Mouse (Mus musculus) heart, embryonic 12.5 days (tissue): ENCODE measurements around the gene Zfp101. TPM values are rescaled to one million over a fixed set of nuclear protein-coding genes. Genes with fewer than 3 reads are reported as not detected.
A peak's percentile ranks its signal among the peaks of the same experiment; 100 is the strongest.

ENCODE experiments used
- ATAC-seq: fragments of 200-750 bp; cut with Nextera tagmentation; 2 replicates; pipeline ENCODE4 v1.8.0; 2017; ENCODE audit warnings: moderate TSS enrichment, moderate library complexity; ENCODE audit not compliant: insufficient number of reproducible peaks, low FRiP score
- H3K27ac ChIP-seq: fragments of 300-500 bp; sonication (generic); 2 replicates; pipeline ENCODE4 v1.5.1; 2016; ENCODE audit warnings: mild to moderate bottlenecking, moderate library complexity; ENCODE audit not compliant: poor library complexity, severe bottlenecking
- H3K27me3 ChIP-seq: fragments of 300-500 bp; sonication (generic); replicated peaks from 2 replicates; pipeline ENCODE4 v1.6.1; 2016; ENCODE audit warnings: mild to moderate bottlenecking, moderate library complexity
- H3K36me3 ChIP-seq: fragments of 300-500 bp; sonication (generic); 2 replicates; pipeline ENCODE4 v1.6.1; 2016; ENCODE audit warnings: mild to moderate bottlenecking, moderate library complexity
- H3K4me1 ChIP-seq: fragments of 300-500 bp; sonication (generic); replicated peaks from 2 replicates; pipeline ENCODE4 v1.6.1; 2016; ENCODE audit warnings: mild to moderate bottlenecking
- H3K4me2 ChIP-seq: fragments of 300-500 bp; sonication (generic); 2 replicates; pipeline ENCODE4 v1.6.1; 2016; ENCODE audit warnings: mild to moderate bottlenecking, moderate library complexity
- H3K4me3 ChIP-seq: fragments of 300-500 bp; sonication (generic); 2 replicates; pipeline ENCODE4 v1.5.1; 2016; ENCODE audit warnings: mild to moderate bottlenecking
- H3K9ac ChIP-seq: fragments of 300-500 bp; sonication (generic); 2 replicates; pipeline ENCODE4 v1.6.1; 2016; ENCODE audit warnings: mild to moderate bottlenecking, moderate library complexity
- H3K9me3 ChIP-seq: fragments of 300-500 bp; sonication (generic); replicated peaks from 2 replicates; pipeline ENCODE4 v1.6.1; 2016; ENCODE audit warnings: mild to moderate bottlenecking, moderate library complexity
- WGBS: fragments of 180-500 bp; shearing (Covaris S2); methylation state at CpG from one replicate; pipeline ENCODE4 v1.1.7; 2016; 5-methylcytosine and 5-hydroxymethylcytosine counted together
- polyA plus RNA-seq: library from polyadenylated mRNA; unstranded; fragments of >200 nt; fragmentation: Nextera tagmentation; extraction: Ambion mirVana; gene quantifications from 2 replicates; pipeline ENCODE4 v1.2.1, GENCODE M21; 2016

Zfp101 gene
- polyA plus RNA-seq: 8.0 and 8.1 TPM in 2 replicates

DNA sequence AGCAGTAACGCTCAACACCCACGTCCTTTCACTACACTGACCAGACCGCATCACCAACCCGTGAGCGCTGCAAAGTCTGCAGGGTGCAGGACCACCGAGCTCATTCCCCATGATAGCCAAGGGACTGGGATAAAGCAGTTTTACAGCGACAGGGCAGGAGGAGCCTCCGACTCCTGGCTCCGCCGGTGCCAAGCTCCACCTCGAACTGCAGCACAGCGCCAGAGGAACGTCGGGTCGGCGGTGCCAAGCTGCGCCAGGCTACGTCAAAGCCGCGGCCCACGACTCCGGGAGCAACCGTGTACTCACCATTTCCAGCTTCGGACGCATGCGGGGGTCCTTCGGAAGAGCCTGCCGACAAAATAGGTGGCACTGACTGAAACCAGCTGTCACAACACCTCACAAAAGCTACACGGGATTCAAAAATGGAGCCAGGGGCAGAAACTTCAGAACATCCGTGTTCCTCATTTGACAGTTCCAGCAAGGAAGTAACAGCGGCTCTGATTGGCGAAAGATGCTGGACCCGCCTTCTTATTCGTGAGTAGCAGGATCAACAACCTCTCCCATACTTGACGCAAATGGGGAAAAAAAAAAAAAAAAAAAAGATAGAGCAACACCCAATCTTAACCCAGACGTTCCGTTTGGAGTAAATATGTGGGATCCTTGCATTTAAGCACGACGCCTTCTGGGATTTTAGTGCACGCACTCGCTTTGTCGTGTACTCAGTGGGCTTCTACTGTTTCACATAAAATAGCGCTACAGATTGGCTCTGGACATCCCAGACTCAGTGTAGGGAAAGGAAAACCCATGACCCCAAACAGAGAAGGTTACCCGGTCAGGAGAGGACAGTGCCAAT lies at the start of gene Zfp101:
TSS of gene Zfp101 (minus strand) at position 460 of the 853 bp plus-strand sequence.
- WGBS: under 1% methylated on average over 44 of the region's 44 CpGs
- H3K27ac ChIP-seq: peak within 1 kb of the TSS; percentile 60
- H3K36me3 ChIP-seq: no peaks in the 10 kb centered on the region
- H3K27me3 ChIP-seq: no peaks in the 10 kb centered on the region
- H3K4me3 ChIP-seq: peak within 1 kb of the TSS; percentile 74
- peaks cover 7% of the 10 kb centered on the region for H3K4me1 ChIP-seq
- H3K4me2 ChIP-seq: peak within 1 kb of the TSS; percentile 76
- peak within 1 kb of the TSS; percentile 82 for H3K9ac ChIP-seq
- no peaks in the 10 kb centered on the region for H3K9me3 ChIP-seq
- peak; percentile 96 for ATAC-seq

- no peak overlapping the region for H3K4me3 ChIP-seq
- H3K36me3 ChIP-seq: no peaks in the 10 kb centered on the region
- ATAC-seq: no peak
- no peaks in the 10 kb centered on the region for H3K27me3 ChIP-seq
- H3K4me2 ChIP-seq: no peak overlapping the region
- peaks cover 11% of the 10 kb centered on the region for H3K4me1 ChIP-seq
- no peak overlapping the region for H3K9ac ChIP-seq
- no peaks in the 10 kb centered on the region for H3K9me3 ChIP-seq
- H3K27ac ChIP-seq: no peak overlapping the region
Observed at GRCm38 (mm10) chr17:33441159-33441558, 46.7 kb upstream of the Zfp101 start.

DNA sequence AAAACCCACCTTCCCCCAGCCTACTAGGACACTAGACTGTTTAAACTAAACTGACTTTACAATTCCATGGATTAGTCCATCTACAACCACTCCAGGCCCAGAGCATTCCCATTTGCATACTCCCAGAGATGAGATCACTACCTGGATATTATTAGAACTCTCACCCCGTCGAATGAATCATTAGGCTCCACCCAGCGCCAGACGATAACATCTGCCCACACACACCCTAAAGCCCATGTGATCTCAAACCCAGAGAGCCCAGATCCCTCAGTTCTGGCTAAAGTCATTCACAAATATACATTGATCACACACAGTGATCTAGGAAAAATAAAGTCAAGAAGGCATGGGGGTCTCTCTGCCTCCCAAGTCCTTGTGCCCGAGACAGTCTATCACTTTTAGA lies 45.5 kb upstream of the Zfp101 start:
- Histone ChIP-seq H3K9ac (no peak overlapping the region), H3K4me3 (no peak overlapping the region), H3K9me3 (no peaks in the 10 kb centered on the region), H3K4me1 (peaks cover 11% of the 10 kb centered on the region), H3K36me3 (no peaks in the 10 kb centered on the region), H3K27me3 (no peaks in the 10 kb centered on the region), H3K4me2 (no peak overlapping the region), H3K27ac (no peak overlapping the region)
- 36% methylated on average over 5 of the region's 5 CpGs for WGBS
- no peak for ATAC-seq

DNA sequence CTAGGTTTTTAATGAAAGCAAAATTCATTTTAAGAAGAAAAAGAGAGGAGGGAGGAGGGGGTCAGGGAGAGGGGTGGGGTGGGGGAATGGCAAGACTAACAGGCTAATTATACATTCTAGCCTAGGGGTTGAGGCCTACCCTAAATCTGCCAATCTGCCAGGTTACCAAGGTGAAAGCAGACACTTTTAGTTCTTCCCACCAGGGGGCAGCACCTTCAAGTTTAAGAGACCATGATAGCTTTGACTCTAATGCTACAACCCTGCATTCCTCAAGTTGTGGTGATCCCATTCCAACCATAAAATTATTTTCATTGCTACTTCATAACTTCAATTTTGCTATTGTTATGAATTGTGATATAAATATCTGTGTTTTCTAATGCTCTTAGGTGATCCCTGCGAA lies 44.7 kb upstream of the Zfp101 start:
- Histone ChIP-seq H3K4me1 (peaks cover 11% of the 10 kb centered on the region), H3K4me2 (no peak overlapping the region), H3K27me3 (no peaks in the 10 kb centered on the region), H3K4me3 (no peak overlapping the region), H3K9me3 (no peaks in the 10 kb centered on the region), H3K36me3 (no peaks in the 10 kb centered on the region), H3K27ac (no peak overlapping the region), H3K9ac (no peak overlapping the region)
- ATAC-seq: no peak; the same call in 1 of the 2 replicates
- 74% methylated on average over 1 of the region's 1 CpGs for WGBS

DNA sequence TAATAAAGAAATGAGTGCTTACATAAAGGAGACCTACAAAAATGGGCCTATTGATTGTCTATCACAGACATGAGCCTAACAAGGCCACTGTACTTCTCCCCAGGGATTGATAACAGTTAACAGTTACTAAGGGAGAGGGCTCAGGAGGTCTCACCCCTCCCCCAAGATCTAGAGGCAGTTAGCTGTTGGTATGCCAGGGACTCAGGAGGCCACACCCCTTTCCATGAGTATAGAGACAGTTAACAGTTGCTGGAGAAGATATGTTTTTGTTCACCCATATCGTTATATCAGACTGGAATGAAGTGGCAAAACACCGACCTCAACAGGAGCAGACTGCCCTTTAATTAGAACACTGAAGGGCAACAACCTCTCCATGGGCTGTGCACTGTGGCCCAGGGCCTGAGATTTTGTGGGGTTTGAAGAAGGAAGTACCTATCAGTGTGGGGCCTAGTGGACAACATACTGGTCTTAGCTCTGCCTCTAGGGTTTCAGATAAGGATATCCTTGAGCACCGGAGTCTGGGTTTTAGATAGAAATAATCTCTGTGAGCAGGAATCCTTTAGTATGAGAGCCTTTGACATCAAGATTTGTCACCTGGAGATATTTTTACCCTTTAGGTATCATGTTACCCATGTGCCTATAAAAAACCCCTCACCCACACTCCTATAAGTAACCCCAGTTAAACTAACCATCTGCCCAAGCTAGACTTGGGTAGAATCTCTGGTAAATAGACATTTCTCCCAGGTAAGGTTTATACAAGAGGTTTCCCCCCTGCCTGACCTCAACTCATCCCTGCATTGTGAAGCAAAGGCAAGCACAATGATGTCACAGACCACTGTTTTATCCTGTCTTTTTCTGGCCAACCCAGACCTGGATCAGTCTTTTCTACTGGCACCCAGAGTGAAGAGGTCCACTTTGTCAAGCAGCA lies 37.8 kb upstream of the Zfp101 start, which contains the start of gene Actl9:
TSS of gene Actl9 (plus strand) at position 878 of the 928 bp plus-strand sequence.
- Histone ChIP-seq H3K4me2 (no peak within 1 kb of the TSS), H3K36me3 (no peaks in the 10 kb centered on the region)

DNA sequence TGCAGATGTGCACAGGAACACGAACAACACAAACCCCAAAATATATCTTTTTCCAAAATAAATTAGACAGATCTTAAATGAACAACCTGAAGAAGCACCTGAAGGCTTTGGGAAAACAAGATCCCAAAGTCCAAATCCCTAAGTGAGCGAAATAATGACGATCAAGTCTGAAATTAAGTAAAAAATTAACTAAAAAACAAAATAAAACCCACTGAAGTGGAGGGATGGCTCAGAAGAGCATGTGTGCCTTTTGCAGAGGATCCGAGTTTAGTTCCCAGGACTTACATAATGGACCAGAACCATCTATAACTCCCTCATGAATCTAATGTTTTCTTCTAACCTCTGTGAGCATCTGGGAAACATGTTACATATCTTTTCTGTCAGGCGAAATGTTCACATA lies 2.2 kb downstream of the Zfp101 start:
- WGBS: 92% methylated on average over 5 of the region's 5 CpGs
- Histone ChIP-seq H3K4me2 (no peak overlapping the region), H3K27ac (no peak overlapping the region), H3K36me3 (no peaks in the 10 kb centered on the region), H3K27me3 (no peaks in the 10 kb centered on the region), H3K4me1 (peaks cover 7% of the 10 kb centered on the region), H3K9me3 (no peaks in the 10 kb centered on the region), H3K9ac (no peak overlapping the region), H3K4me3 (no peak overlapping the region)
- ATAC-seq: no peak

More for the DNA sequence above, 37.8 kb upstream of the Zfp101 start, which contains the start of gene Actl9:
- 26% methylated on average over 3 of the region's 3 CpGs for WGBS
- Histone ChIP-seq H3K27ac (no peak within 1 kb of the TSS), H3K9me3 (no peaks in the 10 kb centered on the region), H3K9ac (no peak within 1 kb of the TSS), H3K27me3 (no peaks in the 10 kb centered on the region), H3K4me3 (no peak within 1 kb of the TSS), H3K4me1 (peaks cover 5% of the 10 kb centered on the region; the same call in 1 of the 2 replicates)
- ATAC-seq: no peak

DNA sequence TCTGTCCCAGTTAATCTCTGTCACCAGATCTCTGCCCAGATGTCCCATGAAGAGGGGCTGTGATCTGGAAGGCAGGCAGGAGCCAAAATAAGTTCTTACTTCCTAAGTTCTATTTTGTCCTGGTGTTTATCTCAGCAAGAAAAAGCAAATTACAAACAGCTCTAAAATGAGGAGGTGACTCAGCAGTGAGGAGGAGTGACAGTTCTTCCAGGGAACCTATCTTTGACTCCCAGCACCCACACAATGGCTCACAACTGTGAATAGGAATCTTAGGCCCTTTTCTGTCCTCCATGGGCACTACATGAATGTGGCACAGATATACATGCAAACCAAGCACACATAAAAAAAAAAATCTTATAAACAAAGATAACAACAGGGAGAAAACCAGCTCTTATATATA lies 8.7 kb downstream of the Zfp101 start:
- Histone ChIP-seq H3K4me3 (no peak overlapping the region), H3K36me3 (peaks cover 47% of the 10 kb centered on the region), H3K27ac (no peak overlapping the region), H3K4me1 (no peaks in the 10 kb centered on the region), H3K9me3 (no peaks in the 10 kb centered on the region), H3K27me3 (no peaks in the 10 kb centered on the region), H3K9ac (no peak overlapping the region), H3K4me2 (no peak overlapping the region)
- no peak for ATAC-seq

GRCm38 (mm10) chr17:33372795-33373194 lies 21.6 kb downstream of the Zfp101 start:
- peaks cover 8% of the 10 kb centered on the region for H3K36me3 ChIP-seq
- H3K4me2 ChIP-seq: no peak overlapping the region
- H3K4me3 ChIP-seq: no peak overlapping the region
- no peaks in the 10 kb centered on the region for H3K4me1 ChIP-seq
- no peak overlapping the region for H3K27ac ChIP-seq
- H3K27me3 ChIP-seq: no peaks in the 10 kb centered on the region
- 75% methylated on average over 3 of the region's 3 CpGs for WGBS
- no peak for ATAC-seq
- H3K9ac ChIP-seq: no peak overlapping the region
- H3K9me3 ChIP-seq: peaks cover 3% of the 10 kb centered on the region; the same call in 1 of the 2 replicates

- WGBS: 4% methylated on average over 47 of the region's 47 CpGs
- Histone ChIP-seq H3K4me1 (0 out of 2 replicates have a peak, but pooled peaks cover 4% of the 10 kb centered on the region), H3K4me3 (peak within 1 kb of the TSS; percentile 75), H3K9ac (peak within 1 kb of the TSS; percentile 78), H3K36me3 (no peaks in the 10 kb centered on the region), H3K27me3 (no peaks in the 10 kb centered on the region), H3K4me2 (peak within 1 kb of the TSS; percentile 93), H3K9me3 (no peaks in the 10 kb centered on the region), H3K27ac (peak within 1 kb of the TSS; percentile 88)
- peak; percentile 100 for ATAC-seq
Observed at GRCm38 (mm10) chr17:33358411-33359384, 35.7 kb downstream of the Zfp101 start, which contains the start of gene Zfp81. Zfp81 (minus strand) TSS chr17:33358878.

- ATAC-seq: no peak
Observed at GRCm38 (mm10) chr17:33352981-33353380, 41.5 kb downstream of the Zfp101 start.

More at GRCm38 (mm10) chr17:33352981-33353380, 41.5 kb downstream of the Zfp101 start:
- Histone ChIP-seq H3K4me2 (no peak overlapping the region), H3K27ac (no peak overlapping the region), H3K4me1 (0 out of 2 replicates have a peak, but pooled peaks cover 4% of the 10 kb centered on the region), H3K9ac (no peak overlapping the region), H3K4me3 (no peak overlapping the region), H3K36me3 (0 out of 2 replicates have a peak, but pooled peaks cover 2% of the 10 kb centered on the region), H3K27me3 (no peaks in the 10 kb centered on the region), H3K9me3 (0 out of 2 replicates have a peak, but pooled peaks cover 3% of the 10 kb centered on the region)
- 92% methylated on average over 1 of the region's 1 CpGs for WGBS
